Mouse (Mus musculus) lung, postnatal 0 days (tissue): ENCODE measurements around the gene Olfr520.

Experiments used
- CTCF ChIP-seq: IDR thresholded peaks from 2 replicates; pipeline ENCODE4 v1.5.1; 2016; ENCODE audit warnings: antibody characterized with exemption, mild to moderate bottlenecking
- EP300 ChIP-seq: IDR thresholded peaks from 2 replicates; pipeline ENCODE4 v1.6.1; 2016; ENCODE audit warnings: antibody characterized with exemption, mild to moderate bottlenecking, control low read depth

- TF ChIP-seq CTCF (no peak), EP300 (no peak)
Measured at GRCm38 (mm10) chr7:99704736-99705519, 25.1 kb upstream of the Olfr520 start.
